Mouse (Mus musculus): ENCODE measurements around the gene Tubd1.
"Not testable (repeated sequence)": the region's sequence is repeated elsewhere in the genome, so short reads cannot be mapped to it uniquely, and the experiment has no call there.

The Tubd1 gene

GRCm38 (mm10) chr11:86544639-86545299 lies at the start of gene Tubd1, which contains the start of gene Rps6kb1:
Gene Tubd1 (plus strand): TSS chr11:86544991.
Gene Rps6kb1 (minus strand): TSS chr11:86544805.
- DNase-seq (ENCODE audit: low read depth, low spot score) = peak; percentile 100

DNA sequence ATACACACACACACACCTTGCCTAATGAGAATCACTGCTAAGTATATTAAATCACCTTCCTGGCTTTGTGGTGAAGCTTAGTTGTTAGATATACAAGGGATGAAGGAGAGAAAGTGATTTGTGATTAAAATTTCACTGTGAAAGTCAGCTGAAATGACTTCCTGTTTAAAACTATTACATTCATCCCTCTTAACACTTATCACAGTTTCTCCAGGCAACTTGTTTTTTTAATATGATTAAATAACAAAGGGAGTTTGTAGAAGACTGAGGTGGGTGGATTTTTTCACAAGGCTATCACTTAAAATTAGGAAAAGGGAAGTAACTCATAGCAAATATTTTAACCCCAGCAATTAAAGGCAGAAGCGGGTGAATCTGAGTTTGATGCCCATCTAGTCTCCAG lies 47.4 kb upstream of the Tubd1 start:
- no peak for DNase-seq (ENCODE audit: low read depth, low spot score)

- peak; percentile 82 for DNase-seq (ENCODE audit: low read depth, low spot score)
Measured at GRCm38 (mm10) chr11:86497908-86498307, 46.9 kb upstream of the Tubd1 start.

DNA sequence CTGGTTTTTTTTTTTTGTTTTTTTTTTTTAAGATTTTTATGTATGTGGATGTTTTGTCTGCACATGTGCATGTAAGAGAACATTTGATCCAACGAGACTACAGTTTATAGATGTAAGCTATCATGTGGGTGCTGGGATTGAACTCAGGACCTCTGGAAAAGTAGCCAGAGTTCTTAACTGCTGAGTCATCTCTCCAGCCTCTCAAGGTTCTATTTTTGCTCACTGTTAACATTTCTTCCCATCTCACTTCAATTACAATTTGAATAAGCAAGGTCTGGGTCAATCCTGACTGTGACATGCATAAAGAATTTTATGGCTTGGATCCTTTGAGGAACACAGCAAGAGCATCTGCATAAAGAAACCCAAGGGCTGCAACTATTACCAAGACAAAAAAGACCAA lies 44.0 kb upstream of the Tubd1 start:
- peak; percentile 85 for DNase-seq (ENCODE audit: low read depth, low spot score)

GRCm38 (mm10) chr11:86503121-86503520 lies 41.7 kb upstream of the Tubd1 start:
- DNase-seq (ENCODE audit: low read depth, low spot score) = no peak

DNA sequence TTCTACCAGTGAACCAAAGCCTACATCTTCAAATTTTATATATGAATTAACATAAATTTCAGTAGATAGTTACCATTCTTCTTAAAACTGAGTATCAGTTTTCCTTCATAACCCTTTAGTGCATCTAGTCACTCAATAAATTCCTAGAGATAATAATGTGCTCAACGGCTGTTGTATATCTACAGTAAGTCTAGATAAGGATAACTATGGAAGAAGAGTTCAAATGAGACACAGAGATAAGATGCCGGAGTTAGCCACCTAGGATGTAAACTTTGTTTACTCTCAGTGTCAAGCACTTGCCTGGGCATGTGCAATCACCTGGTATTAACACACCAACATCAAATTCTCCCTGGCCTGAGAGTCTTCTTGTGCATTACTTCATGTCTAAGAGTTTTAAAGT lies 37.5 kb upstream of the Tubd1 start:
- no peak for DNase-seq (ENCODE audit: low read depth, low spot score)

- DNase-seq (ENCODE audit: low read depth, low spot score) = no peak
Measured at GRCm38 (mm10) chr11:86507991-86508390, 36.8 kb upstream of the Tubd1 start.

GRCm38 (mm10) chr11:86516620-86517019 lies 28.2 kb upstream of the Tubd1 start:
- no peak for DNase-seq (ENCODE audit: low read depth, low spot score)

- DNase-seq (ENCODE audit: low read depth, low spot score) = no peak
Measured at GRCm38 (mm10) chr11:86517229-86517628, 27.6 kb upstream of the Tubd1 start.

DNA sequence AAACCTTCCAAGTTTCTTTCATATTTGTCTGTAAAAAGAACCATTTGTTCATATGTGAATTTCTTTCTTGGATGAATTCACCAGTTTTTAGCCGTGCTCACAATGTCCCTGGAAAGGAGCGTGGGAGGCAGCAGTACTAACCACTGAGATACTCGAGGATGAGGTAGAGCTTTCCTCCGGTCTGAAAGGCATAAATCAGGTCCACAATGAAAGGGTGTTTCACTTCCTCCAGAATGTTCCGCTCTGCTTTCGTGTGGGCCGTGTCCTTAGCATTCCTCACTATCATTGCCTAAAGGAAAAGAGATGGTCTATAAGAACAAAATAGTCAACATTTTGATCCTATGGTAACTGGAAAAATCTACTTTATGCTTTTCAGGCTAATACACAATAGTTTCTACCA lies 25.0 kb upstream of the Tubd1 start:
- no peak for DNase-seq (ENCODE audit: low read depth, low spot score)

DNA sequence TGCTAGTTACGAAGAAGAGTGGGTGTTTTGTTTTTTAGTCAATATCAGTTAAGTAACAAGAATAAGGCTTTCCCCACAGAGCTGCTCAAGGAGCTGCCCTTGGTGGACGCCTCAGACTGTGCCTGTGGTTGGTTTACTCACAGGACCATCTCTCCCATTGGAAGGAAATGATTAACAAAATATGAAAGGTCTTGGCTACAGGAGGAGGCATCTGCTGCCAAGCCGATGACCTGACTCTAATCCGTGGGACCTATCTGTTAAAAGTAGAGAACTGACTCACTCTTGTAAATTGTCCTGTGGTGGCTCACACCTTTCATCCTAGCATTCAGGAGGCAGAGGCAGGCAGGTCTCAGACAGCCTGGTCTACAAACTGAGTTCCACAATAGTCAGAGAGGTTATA lies 17.3 kb upstream of the Tubd1 start:
- no peak for DNase-seq (ENCODE audit: low read depth, low spot score)

- DNase-seq (ENCODE audit: low read depth, low spot score) = peak; percentile 64
Measured at GRCm38 (mm10) chr11:86532834-86533233, 12.0 kb upstream of the Tubd1 start.

DNA sequence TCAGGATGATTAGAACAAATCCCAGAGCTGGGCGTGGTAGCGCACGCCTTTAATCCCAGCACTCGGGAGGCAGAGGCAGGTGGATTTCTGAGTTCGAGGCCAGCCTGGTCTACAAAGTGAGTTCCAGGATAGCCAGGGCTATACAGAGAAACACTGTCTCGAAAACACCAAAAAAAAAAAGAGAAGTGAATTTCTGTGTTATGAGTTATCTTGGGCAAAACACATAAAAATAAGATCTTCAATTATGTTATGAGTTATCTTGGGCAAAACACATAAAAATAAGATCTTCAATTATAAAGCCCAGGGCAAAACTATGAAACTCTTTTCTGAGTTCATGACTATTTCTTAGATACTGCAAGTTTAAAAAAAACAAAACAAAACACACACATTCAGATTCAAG lies 11.5 kb upstream of the Tubd1 start:
- not testable (repeated sequence) for DNase-seq (ENCODE audit: low read depth, low spot score)

DNA sequence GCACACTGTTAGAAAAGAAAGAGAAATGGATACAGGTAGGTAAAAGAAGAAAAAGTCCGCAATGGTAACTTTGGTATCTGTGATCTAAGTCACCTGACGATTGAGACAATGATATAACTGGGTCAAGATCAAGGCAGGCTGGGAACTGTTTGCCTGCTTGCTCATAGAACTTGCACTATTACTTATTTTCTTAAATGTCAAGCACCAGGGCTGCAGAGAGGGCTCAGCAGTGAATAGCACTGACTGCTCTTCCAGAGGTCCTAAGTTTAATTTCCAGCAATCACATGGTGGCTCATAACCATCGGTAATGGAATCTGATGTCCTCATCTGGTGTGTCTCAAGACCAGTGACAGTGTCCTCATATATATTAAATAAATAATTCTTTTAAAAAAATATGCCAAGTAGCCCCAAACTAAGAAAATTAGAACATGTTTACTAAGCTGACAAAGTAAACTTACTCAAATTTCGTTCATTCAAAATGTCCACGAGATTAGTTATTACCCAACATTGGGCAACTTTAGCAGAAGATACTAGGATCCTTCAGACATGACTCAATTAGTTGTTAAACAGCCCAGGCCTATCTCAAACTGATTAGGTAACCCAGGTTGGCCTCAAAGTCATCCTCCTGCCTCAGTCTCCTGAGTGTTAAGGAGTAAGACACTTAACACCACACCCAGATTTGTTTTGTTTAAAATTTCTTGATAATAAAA lies 10.4 kb upstream of the Tubd1 start:
- DNase-seq (ENCODE audit: low read depth, low spot score) = no peak

DNA sequence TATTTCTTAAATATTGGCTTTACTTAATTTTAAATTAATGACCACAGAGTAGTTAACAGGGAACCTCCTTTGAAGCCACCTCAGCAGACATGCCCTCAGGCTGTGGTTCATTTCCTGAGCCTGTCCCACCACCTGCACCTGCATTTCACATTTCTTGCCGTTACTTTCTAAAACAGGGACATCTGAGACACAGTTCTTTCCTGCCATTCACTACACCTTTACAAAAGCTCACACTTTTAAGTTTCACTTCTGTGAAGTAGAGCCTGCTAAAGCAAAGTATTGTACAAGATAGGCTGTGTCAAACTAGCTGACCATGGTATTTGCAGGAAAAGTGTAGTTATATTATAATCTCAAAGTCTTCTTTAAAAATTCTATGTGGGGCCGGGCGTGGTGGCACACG lies 6.0 kb upstream of the Tubd1 start:
- DNase-seq (ENCODE audit: low read depth, low spot score) = no peak

DNA sequence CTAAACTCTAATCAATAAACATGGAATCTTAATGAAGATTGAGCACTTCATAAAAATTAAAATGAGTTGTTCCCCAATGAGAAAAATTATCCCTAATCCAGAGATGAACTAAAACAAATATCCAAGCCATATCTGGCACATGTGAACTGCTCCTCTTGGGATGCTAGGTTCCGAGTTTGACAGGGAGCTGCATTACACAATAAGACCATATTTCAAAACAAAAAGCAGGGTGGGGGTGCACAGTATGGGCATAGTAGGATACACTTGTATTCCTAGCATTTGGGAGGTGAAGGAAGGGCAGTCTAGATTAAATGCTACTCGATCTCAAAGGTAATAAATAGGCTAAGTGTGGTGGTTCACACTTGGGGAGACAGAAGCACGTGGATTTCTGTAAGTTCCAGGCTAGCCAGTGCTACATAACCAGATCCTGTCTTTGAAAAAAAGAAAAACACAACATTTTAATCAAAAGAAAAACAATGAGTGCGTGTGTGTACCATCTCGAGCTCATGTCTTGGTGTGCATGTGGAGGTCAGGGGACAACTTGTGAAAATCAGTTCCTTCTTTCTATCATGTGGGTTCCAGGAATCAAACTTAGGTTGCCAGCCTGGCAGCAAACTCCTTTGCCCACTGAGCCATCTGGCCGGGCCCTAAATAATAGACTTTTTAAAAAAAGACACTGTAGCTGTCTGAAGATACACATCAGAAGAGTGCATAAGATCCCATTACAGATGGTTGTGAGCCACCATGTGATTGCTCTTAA lies 4.9 kb upstream of the Tubd1 start:
- DNase-seq (ENCODE audit: low read depth, low spot score) = no peak

DNA sequence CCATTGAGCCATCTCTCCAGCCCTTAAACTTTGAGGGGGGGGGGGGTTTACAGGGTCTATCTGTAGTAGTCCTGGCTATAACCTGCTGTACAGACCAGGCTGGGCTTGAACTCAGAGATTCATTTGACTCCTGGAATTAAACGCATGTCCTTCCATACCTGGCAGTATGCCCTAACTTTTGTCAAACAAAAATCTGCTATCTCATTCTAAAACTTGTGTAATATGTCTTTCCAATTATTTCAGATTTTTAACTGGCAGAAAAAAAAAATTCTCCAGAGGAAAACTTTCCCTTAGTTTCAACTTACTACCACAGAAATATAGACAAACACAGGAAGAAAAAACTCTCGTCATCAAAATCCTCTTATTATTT lies 4.3 kb upstream of the Tubd1 start:
- no peak for DNase-seq (ENCODE audit: low read depth, low spot score)

DNA sequence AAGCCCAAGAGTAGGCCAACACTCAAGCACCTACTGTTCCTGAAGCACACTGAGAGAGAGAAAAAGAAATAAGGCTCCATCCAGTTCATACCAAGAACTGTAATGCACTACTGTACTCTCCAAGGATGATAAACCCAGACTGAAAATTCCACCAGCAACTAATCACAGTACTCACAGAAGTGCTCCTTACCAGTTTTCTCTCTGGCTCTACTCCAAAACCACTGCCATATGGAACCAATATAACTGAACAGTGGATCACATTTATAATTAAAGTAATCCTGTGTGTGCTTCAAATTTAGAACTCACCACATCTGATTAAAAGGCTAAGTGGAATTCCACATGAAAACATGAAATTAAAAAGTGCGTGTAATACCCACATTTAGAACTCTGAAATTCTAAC lies 1.9 kb upstream of the Tubd1 start:
- DNase-seq (ENCODE audit: low read depth, low spot score) = no peak

DNA sequence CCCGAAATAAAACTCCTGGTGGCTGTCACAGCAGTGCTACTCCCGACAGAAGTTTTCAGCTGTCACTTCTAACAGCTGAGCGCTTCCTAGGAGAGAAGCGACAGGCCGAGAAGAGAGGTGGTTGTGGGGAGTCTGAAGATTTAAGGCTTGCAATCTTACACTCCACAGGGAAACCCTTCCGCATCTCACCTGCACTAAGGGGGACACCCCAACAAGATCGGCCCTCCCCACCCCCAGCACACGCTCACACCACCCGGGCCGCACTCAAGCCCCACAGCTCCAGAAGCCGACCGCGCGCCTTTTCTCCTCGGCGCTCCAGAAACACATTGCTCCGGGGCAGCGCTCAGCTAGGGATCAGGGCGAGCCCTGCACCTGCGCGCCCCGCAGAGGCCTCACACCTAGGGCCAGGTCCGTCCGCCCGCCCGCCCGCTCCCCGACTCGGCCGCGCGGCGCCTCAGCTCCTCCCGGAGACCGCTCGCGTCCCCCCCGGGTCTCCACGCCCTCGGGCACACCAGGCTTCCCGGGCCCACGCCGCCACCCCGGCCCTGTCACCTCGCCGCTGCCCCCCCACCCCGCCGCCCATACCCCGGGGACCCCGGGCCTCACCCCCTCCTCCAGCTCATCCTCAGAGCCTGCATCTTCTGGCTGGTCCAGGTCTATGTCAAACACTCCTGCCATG lies 692 bp upstream of the Tubd1 start:
- peak; percentile 75 for DNase-seq (ENCODE audit: low read depth, low spot score)

DNA sequence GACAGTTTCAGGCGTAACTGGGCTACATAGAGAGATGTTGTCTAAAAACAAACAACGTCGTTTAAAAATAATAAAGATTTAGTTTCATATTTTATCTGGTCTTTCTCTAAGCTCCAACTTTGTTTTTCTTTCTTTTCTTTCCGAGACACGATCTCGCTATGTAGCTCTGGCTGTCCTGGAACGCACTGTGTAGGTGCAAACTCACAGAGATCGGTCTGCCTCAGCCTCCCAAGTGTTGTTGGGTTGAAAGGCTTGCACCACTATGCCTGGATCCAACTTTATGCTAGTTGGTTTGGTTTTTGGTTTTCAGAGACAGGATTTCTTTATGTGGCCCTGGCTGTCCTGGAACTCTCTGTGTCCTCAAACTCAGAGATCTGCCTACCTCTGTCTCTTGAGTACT lies 765 bp downstream of the Tubd1 start:
- DNase-seq (ENCODE audit: low read depth, low spot score) = no peak

DNA sequence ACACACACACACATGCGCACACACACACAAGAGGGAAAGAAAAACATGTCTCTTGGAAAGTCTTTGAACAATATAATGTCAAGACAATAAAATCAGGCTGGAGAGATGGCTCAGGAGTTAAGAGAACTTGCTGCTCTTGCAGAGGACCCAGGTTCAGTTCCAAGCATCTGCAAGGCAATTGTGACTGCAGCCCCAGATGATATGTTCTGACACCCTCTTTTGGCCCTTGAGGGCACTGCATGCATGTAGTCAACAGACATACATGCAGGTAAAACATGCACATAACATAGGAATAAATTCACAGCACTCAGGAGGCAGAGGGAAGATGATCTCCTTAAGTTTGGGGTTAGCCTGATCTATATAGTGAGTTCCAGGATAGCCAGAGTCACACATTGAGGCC lies 2.6 kb downstream of the Tubd1 start:
- peak; percentile 58 for DNase-seq (ENCODE audit: low read depth, low spot score)

DNA sequence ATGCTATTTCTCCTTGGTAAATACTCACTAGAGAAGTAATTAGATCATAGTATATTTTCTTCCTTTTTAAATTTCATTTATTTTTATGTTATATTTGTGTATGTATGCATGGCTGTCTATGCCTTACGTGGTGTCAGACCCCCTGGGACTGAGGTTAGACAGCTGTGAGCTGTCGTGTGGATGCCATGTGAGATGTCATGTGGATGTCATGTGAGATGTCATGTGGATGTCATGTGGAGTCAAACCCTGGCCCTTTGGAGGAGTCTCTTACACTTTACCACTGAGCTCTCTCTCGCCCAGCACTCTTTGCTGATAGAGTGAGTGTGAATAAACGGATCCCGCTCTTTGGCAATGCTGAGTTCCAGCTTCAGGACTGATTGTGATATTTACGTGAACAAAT lies 8.7 kb downstream of the Tubd1 start:
- DNase-seq (ENCODE audit: low read depth, low spot score) = no peak

Data from R1 (cell line).